Mouse (Mus musculus): Measurements from ENCODE around the gene Camk1d. TPM values are rescaled to one million over a fixed set of nuclear protein-coding genes. Genes with fewer than 3 reads are reported as not detected.

The Camk1d gene
- polyA plus RNA-seq, 1 experiment from 2014 or later, result 1.8 TPM

- Histone ChIP-seq H3K4me3 (no peak overlapping the region), H3K9me3 (no peaks in the 10 kb centered on the region), H3K27me3 (ENCODE audit: insufficient read depth, poor library complexity, severe bottlenecking) (no peaks in the 10 kb centered on the region), H3K36me3 (no peaks in the 10 kb centered on the region), H3K27ac (no peak overlapping the region), H3K4me1 (replicated peaks) (no peaks in the 10 kb centered on the region)
- 79% methylated on average over 5 of the region's 5 CpGs for WGBS
- DNase-seq (ENCODE audit: low spot score), result no peak
These were observed 224.4 kb downstream of the Camk1d start for GRCm38 (mm10) chr2:5489916-5490315.

- 88% methylated on average over 3 of the region's 3 CpGs for WGBS
- no peak for DNase-seq (ENCODE audit: low spot score)
These were observed 227.0 kb downstream of the Camk1d start for GRCm38 (mm10) chr2:5487344-5487743.

GRCm38 (mm10) chr2:5486663-5487062 lies 227.7 kb downstream of the Camk1d start:
- WGBS, result 91% methylated on average over 7 of the region's 7 CpGs
- Histone ChIP-seq H3K4me3 (no peak overlapping the region), H3K4me1 (replicated peaks) (0 out of 2 replicates have a peak, but pooled peaks cover 6% of the 10 kb centered on the region), H3K27ac (no peak overlapping the region), H3K27me3 (ENCODE audit: insufficient read depth, poor library complexity, severe bottlenecking) (no peaks in the 10 kb centered on the region), H3K9me3 (no peaks in the 10 kb centered on the region), H3K36me3 (no peaks in the 10 kb centered on the region)
- no peak for DNase-seq (ENCODE audit: low spot score)

More at GRCm38 (mm10) chr2:5487344-5487743, 227.0 kb downstream of the Camk1d start:
- Histone ChIP-seq H3K4me1 (replicated peaks) (0 out of 2 replicates have a peak, but pooled peaks cover 6% of the 10 kb centered on the region), H3K27me3 (ENCODE audit: insufficient read depth, poor library complexity, severe bottlenecking) (no peaks in the 10 kb centered on the region), H3K9me3 (no peaks in the 10 kb centered on the region), H3K4me3 (no peak overlapping the region), H3K27ac (no peak overlapping the region), H3K36me3 (no peaks in the 10 kb centered on the region)

GRCm38 (mm10) chr2:5485786-5486185 lies 228.5 kb downstream of the Camk1d start:
- Histone ChIP-seq H3K27ac (no peak overlapping the region), H3K36me3 (no peaks in the 10 kb centered on the region), H3K9me3 (no peaks in the 10 kb centered on the region), H3K4me3 (no peak overlapping the region), H3K27me3 (ENCODE audit: insufficient read depth, poor library complexity, severe bottlenecking) (no peaks in the 10 kb centered on the region), H3K4me1 (replicated peaks) (0 out of 2 replicates have a peak, but pooled peaks cover 6% of the 10 kb centered on the region)
- WGBS, result 93% methylated on average over 6 of the region's 6 CpGs
- DNase-seq (ENCODE audit: low spot score), result no peak

- no peak overlapping the region for H3K27ac ChIP-seq
- H3K36me3 ChIP-seq, result no peaks in the 10 kb centered on the region
- H3K9me3 ChIP-seq, result no peaks in the 10 kb centered on the region
- 0 out of 2 replicates have a peak, but pooled peaks cover 6% of the 10 kb centered on the region for H3K4me1 ChIP-seq (replicated peaks)
- 89% methylated on average over 3 of the region's 3 CpGs for WGBS
- no peaks in the 10 kb centered on the region for H3K27me3 ChIP-seq (ENCODE audit: insufficient read depth, poor library complexity, severe bottlenecking)
- DNase-seq (ENCODE audit: low spot score), result no peak
- no peak overlapping the region for H3K4me3 ChIP-seq
These were observed 234.4 kb downstream of the Camk1d start for GRCm38 (mm10) chr2:5479886-5480285.

- DNase-seq (ENCODE audit: low spot score), result no peak
- Histone ChIP-seq H3K4me1 (replicated peaks) (no peaks in the 10 kb centered on the region), H3K27me3 (ENCODE audit: insufficient read depth, poor library complexity, severe bottlenecking) (no peaks in the 10 kb centered on the region), H3K9me3 (no peaks in the 10 kb centered on the region), H3K36me3 (no peaks in the 10 kb centered on the region), H3K27ac (no peak overlapping the region), H3K4me3 (no peak overlapping the region)
- WGBS, result 87% methylated on average over 5 of the region's 5 CpGs
These were observed 235.6 kb downstream of the Camk1d start for GRCm38 (mm10) chr2:5478709-5479108.

GRCm38 (mm10) chr2:5478256-5478655 lies 236.1 kb downstream of the Camk1d start:
- H3K36me3 ChIP-seq, result no peaks in the 10 kb centered on the region
- no peaks in the 10 kb centered on the region for H3K27me3 ChIP-seq (ENCODE audit: insufficient read depth, poor library complexity, severe bottlenecking)
- no peak overlapping the region for H3K27ac ChIP-seq
- no peak for DNase-seq (ENCODE audit: low spot score)
- no peaks in the 10 kb centered on the region for H3K4me1 ChIP-seq (replicated peaks)
- 94% methylated on average over 4 of the region's 4 CpGs for WGBS
- no peak overlapping the region for H3K4me3 ChIP-seq
- H3K9me3 ChIP-seq, result no peaks in the 10 kb centered on the region

GRCm38 (mm10) chr2:5477525-5477924 lies 236.8 kb downstream of the Camk1d start:
- WGBS, result 73% methylated on average over 1 of the region's 1 CpGs
- no peak for DNase-seq (ENCODE audit: low spot score)

GRCm38 (mm10) chr2:5469366-5469941 lies 244.9 kb downstream of the Camk1d start:
- H3K4me1 ChIP-seq (replicated peaks), result peaks cover 6% of the 10 kb centered on the region
- no peak overlapping the region for H3K4me3 ChIP-seq
- 74% methylated on average over 4 of the region's 4 CpGs for WGBS
- no peaks in the 10 kb centered on the region for H3K36me3 ChIP-seq
- DNase-seq (ENCODE audit: low spot score), result no peak
- H3K9me3 ChIP-seq, result no peaks in the 10 kb centered on the region
- H3K27me3 ChIP-seq (ENCODE audit: insufficient read depth, poor library complexity, severe bottlenecking), result no peaks in the 10 kb centered on the region
- no peak overlapping the region for H3K27ac ChIP-seq

More at GRCm38 (mm10) chr2:5477525-5477924, 236.8 kb downstream of the Camk1d start:
- no peaks in the 10 kb centered on the region for H3K9me3 ChIP-seq
- H3K27me3 ChIP-seq (ENCODE audit: insufficient read depth, poor library complexity, severe bottlenecking), result no peaks in the 10 kb centered on the region
- no peak overlapping the region for H3K27ac ChIP-seq
- H3K4me1 ChIP-seq (replicated peaks), result no peaks in the 10 kb centered on the region
- no peak overlapping the region for H3K4me3 ChIP-seq
- H3K36me3 ChIP-seq, result no peaks in the 10 kb centered on the region

GRCm38 (mm10) chr2:5467537-5467936 lies 246.8 kb downstream of the Camk1d start:
- no peak for DNase-seq (ENCODE audit: low spot score)
- H3K4me3 ChIP-seq, result no peak overlapping the region
- H3K27ac ChIP-seq, result no peak overlapping the region
- H3K27me3 ChIP-seq (ENCODE audit: insufficient read depth, poor library complexity, severe bottlenecking), result no peaks in the 10 kb centered on the region
- 79% methylated on average over 2 of the region's 2 CpGs for WGBS
- no peaks in the 10 kb centered on the region for H3K9me3 ChIP-seq
- H3K4me1 ChIP-seq (replicated peaks), result peaks cover 6% of the 10 kb centered on the region
- H3K36me3 ChIP-seq, result no peaks in the 10 kb centered on the region

GRCm38 (mm10) chr2:5458671-5459235 lies 255.6 kb downstream of the Camk1d start:
- H3K36me3 ChIP-seq, result no peaks in the 10 kb centered on the region
- no peaks in the 10 kb centered on the region for H3K4me1 ChIP-seq (replicated peaks)
- WGBS, result 85% methylated on average over 16 of the region's 16 CpGs
- no peak overlapping the region for H3K4me3 ChIP-seq
- no peaks in the 10 kb centered on the region for H3K9me3 ChIP-seq
- H3K27me3 ChIP-seq (ENCODE audit: insufficient read depth, poor library complexity, severe bottlenecking), result no peaks in the 10 kb centered on the region
- H3K27ac ChIP-seq, result no peak overlapping the region
- no peak for DNase-seq (ENCODE audit: low spot score)

- Histone ChIP-seq H3K36me3 (no peaks in the 10 kb centered on the region), H3K27me3 (ENCODE audit: insufficient read depth, poor library complexity, severe bottlenecking) (no peaks in the 10 kb centered on the region), H3K9me3 (no peaks in the 10 kb centered on the region), H3K4me1 (replicated peaks) (no peaks in the 10 kb centered on the region), H3K27ac (no peak overlapping the region), H3K4me3 (no peak overlapping the region)
- DNase-seq (ENCODE audit: low spot score), result no peak
- WGBS, result 88% methylated on average over 5 of the region's 5 CpGs
These were observed 256.2 kb downstream of the Camk1d start for GRCm38 (mm10) chr2:5458075-5458494.

- no peak for DNase-seq (ENCODE audit: low spot score)
- Histone ChIP-seq H3K27ac (no peak overlapping the region), H3K4me1 (replicated peaks) (no peaks in the 10 kb centered on the region), H3K4me3 (no peak overlapping the region), H3K27me3 (ENCODE audit: insufficient read depth, poor library complexity, severe bottlenecking) (no peaks in the 10 kb centered on the region), H3K36me3 (no peaks in the 10 kb centered on the region), H3K9me3 (no peaks in the 10 kb centered on the region)
- 76% methylated on average over 2 of the region's 2 CpGs for WGBS
These were observed 258.2 kb downstream of the Camk1d start for GRCm38 (mm10) chr2:5456108-5456507.
